Mouse (Mus musculus) mature B cell (primary cell): ENCODE data around the gene Haspin.

Experiments used
- in situ Hi-C: fragments of 300-500 bp; cut with MboI; formaldehyde crosslinking; loops from 2 replicates; pipeline ENCODE4 v1.14.3; 2019

Gene Haspin

DNA sequence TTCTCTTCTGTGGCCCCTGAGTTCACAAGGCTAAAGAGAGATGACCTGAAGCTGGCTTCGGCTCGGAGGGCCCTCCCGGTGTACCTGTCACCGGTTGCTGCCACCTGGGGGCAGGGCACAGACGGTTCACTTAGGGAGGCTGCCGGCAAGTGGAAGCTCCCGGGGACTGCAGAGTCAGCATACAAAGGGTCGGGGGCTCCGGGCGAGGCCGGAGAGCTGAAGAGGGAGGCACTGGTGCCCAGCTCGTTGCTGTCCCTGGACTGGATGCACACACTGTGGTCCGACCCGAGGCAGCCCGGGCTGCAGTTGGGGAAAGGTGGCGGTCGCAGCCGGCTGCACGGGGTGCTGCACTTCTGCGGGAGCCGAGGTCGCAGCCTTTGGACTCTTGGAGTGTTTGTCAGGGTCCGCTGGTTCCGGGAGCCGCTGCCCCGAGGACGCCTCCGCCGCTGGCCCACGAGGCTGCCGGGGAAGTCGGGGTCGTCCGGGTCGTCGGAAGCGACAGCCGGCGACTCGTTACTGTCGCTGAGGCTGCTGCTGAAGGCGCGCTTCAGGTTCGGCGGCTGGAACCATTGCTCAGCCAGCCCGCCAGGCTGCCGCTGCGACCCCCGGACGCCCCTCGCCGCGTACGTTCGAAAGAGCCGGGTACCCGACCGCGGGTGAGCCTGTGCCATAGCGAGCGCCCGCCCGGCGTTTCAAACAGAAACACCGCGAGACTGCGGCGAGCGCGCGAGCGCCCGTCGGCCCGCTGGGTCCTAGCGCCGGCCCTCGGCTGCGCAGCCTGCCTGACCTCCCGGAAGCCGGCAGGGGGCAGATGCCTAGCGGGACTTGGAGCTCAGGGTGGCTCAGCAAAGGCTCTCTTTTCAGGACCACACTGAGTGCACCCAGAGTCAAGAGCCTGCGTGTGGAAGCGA lies at the start of gene Haspin:
TSS of gene Haspin (minus strand) at position 704 of the 911 bp plus-strand sequence.
- in situ Hi-C loops, result no loop called here

DNA sequence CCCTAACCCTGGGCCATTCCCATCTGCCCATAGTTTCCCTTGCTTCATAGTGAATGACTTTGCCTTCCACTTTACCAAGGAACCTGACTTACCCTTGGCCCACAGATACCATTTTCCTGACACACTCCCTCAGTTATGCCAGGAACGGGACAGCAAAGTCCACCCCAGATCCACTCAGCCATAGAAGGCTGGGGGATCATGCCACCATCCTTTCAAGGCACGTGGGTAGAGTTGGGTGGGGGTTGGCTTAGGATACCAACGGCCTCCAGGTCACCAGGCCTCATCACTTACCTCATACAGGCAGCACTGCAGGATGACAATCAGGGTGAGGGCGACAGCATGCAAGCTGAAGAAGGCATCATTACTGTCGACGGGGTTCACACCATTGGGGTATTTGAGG lies 49.1 kb upstream of the Haspin start:
- in situ Hi-C loops, result no loop called here

DNA sequence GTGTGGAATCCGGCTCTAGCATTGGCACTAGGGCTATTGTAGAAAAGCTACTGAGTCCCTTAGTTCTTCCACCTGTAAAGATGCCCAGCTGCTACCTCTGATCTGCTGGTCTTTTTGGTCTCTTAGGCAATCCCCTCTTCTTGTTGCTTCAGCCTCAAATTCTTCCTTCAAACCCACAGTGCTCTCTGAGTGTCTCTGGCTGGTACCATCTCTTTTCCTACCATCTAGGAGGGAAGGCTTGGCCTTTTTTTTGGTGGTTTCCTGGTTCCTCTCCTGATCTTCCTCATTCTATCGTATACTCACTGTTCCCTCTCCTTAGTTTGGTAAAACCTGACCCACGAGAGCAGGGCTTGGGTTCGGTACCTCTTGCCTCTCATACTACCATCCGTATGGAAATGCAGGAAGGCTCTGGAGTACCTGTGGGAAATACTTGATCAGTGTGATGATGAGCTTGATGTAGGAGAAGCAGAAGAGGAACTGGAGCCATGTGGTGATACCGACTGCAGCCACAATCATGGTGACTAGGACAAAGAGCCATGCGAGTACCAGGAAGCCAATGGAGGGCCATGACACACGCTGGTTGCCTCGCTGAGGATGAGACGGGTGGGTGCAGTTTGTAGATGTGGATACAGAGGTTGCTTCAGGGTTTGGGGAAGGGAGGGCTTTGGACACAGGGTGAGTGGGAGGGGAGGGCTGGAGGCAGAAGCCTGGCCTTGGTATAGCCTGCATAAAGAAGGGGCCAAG lies 48.0 kb upstream of the Haspin start:
- in situ Hi-C loops, result no loop called here

DNA sequence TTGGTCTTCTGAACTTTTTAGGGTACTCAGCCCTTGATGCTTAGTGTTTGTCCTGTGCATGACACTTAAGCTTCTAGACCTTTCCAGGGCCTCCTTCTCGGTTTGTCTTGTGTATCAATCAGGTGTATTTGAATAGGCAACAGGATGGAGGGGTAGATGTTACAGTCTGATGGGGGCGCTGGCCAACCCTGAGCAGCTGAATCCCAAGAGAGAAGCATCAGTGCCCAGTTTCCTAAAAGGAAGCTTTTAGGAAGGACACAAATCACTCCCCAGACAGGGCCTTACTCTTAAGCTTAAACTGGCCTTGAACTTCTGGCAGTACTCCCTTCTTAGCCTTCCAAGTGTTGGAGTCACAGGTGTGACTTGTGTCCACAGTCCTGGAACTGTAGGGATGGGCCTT lies 39.8 kb upstream of the Haspin start:
- in situ Hi-C loops, result no loop called here

DNA sequence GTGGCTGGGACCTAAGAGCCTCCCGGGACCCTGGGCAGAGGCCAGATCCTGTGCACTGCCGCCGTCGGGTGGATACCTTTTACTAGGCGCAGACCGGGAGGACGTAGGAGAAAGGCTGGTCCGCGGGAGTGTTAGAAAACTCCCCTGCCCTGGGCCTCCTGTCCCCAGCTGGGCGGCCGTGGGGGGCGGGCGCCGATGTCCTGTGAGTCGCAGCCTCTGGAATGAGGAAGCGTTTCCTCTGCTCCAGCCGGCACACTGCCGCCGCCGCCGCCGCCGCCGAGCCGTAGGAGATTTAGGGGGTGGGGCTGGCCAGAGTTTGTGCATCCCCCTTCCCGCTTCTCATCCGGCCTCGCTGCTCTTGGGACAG lies 39.4 kb upstream of the Haspin start:
- in situ Hi-C loops, result no loop called here

DNA sequence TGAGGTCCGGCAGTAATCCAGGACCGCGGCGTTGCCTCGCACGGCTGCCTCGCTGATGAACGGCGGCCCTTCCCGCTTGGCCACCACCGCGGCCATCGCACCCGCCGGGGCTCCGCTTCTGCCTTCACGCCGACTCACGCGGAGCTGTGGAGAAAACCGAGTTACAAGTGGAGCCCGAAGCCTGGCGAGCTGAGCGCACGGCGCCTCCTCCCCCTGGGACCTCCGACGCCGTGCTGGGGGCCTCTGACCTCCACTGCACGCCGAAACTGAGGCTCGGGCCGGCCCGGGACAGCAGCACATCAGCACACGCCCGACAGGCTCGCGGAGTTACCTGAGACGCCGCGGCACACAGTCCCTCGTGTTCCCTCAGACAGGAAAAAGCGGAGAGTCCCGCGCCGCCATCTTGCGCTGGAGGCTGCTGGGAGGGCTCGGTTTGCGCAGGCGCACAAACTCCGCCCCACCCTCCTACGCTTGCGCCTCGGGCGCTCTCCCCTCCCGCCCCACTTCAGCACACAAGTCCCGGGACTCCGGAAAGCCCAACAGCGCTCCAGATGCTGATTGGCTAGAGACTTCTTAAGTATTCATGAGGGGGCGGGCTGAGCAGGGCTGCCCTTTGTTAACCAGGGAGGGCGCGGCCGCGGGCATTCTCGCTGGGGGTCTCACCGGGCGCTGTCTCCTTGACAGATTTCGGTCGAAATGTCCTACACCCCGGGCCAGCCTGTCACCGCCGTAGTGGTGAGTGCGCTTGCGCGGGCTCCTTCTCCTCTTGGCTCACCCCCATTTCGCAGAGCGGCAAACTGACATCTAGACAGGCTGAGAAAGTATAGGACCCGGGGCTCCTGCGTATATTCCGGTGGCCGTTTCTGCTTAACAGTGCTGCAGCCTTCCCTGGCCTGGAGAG lies 38.8 kb upstream of the Haspin start, which contains the start of the genes Emc6 and Tax1bp3:
TSS of gene Emc6 (minus strand) at position 430 of the 901 bp plus-strand sequence.
TSS of gene Tax1bp3 (plus strand) at position 476 of the 901 bp plus-strand sequence.
- in situ Hi-C loops, result no loop called here

DNA sequence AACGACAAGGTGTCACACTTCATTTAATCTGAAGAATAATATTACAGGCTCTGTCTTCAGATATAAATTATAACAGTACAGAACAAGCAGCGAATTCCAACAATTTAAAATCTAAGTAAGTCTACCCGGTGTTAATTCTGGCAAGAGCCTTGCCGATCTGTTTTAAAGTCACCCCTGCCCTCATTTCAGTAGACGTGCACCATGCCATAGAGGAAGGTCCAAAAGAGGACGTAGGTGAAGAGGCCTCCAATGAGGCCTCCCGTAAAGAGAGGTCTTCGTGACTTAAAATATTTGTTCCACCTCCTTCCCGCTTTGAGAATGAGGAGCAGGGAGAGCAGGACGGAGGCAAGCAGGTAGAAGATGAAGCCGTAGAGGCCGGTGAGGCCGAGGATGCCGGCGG lies 38.1 kb upstream of the Haspin start:
- in situ Hi-C loops, result no loop called here

DNA sequence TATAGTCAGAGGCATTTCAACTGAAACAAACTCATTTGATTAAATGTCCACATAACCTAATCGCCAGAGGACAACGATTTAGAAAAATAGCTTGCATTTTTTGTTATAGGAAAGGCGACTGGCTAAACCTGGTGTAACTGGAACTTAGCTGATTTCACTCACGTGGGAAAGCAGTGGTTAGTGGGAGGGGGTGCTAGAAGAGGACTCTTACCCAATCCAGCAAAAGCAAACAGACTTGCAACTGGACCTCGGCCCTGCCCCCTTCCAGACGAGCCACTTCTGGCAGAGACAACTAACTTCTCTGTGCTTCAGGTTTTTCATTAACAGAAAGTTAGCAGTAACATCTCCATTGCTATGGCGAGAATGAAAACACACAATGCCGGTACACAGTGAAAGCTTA lies 37.5 kb upstream of the Haspin start:
- in situ Hi-C loops, result no loop called here

DNA sequence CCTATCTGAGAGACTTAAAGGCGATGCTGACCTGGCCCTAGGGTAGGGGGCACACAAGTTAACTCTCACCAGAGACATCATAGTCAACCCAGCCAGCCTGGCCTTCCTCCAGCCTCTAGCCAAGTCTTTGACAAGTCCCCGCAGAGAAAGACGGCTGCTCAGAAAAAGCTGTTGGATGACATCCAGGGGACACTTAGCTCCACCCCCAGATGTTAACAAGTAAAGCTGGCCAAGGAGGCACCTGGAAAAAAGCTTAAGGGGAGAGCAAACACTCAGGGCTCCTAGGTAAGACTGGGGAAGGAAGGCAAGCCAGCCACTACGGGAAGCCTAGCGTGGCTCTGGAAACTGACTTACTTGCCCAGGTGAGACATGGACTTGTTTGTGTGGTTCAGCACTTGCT lies 34.1 kb upstream of the Haspin start:
- in situ Hi-C loops, result no loop called here

DNA sequence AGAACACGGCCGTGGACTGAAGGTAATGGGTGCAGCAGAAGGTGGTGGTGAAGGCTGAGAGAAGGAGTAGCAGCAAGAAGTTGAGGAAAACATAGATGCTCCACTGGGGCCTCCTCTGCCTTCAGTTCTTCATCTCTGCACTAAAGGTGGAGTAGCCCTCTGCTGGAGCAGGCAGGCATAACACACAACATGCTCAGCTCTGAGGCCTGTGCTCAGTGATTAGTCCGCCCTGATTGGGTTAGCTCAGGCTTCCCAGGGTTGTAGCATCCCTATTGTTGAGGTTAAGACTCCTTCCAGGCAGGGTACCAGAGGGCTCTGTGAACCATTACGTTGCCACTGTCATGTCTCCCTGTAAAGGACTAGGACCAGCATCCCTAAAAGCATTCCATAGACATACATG lies 31.1 kb upstream of the Haspin start:
- in situ Hi-C loops, result no loop called here

DNA sequence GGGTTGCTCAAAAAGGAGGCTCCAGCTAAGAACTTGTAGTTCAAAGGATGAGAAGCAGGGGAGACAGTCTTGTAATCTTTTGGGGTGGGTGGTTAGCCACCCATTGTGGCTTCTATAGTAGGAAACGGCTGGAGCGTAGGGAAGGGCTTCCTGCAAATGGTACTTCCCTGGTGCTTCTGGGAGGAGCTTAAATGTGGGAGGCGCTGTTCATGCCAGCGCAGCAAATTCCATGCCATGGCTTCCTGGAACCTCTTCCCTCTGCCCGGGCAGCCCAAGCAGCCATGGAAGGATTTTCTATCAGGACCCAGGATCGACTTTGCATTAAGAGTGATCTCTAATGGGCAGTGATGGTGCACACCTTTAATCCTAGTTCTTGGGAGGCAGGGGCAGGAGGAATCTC lies 30.5 kb upstream of the Haspin start:
- in situ Hi-C loops, result no loop called here

DNA sequence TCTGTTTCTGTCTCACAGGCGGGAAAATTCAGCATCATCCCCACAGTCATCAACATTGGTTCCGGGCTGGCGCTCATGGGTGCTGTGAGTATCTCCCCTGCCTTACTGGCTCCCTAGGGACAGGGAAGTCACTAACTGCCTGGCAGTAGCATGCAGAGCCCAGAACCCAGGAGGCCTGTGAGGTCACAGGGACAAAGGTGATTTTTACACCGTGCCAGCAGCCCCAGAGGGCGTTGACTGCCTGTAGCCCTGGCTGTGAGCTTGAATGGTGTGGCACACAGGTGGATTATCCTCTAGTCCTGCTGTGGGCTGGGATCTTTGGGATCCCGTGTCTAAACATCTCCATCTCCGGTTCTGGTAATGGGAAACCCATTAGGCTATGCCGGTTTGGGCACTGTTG lies 30.0 kb upstream of the Haspin start:
- in situ Hi-C loops, result no loop called here

DNA sequence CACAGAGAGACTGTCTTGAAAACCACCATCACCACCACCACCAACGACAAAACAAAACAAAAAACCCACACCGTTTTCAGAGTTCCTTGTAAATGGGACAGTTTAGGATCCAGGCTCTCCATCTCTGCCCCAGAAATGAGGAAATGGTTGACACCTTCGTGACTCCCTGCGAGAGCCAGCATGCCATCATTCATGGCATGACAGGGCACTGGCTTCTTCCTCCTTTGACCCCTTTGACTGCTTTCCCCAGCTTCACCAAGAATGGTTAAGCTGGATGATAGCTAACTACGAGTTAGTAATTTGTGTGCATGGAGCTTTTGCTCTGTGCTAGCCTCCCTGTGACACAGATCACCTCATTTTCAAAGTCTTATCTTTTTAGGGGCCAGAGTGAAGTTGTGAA lies 24.2 kb upstream of the Haspin start:
- in situ Hi-C loops, result no loop called here

DNA sequence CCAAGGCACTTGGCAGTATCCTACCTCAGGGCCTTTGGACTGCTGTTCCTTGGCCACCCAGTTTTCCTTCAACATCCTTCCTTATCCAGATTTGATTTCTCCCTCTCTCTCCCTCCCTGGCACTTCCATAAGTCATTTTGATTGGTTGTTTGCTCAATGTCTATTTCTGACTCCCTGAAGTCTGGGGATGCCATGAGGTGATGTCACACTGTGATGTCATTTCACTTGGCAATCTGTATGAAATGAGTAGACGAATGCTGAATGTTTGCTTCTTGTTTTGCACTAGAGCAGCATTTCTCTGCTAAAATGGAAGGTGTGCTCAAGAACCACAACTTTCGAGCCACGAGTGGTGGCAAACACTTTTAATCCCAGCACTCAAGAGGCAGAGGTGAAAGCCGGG lies 23.5 kb upstream of the Haspin start:
- in situ Hi-C loops, result no loop called here

DNA sequence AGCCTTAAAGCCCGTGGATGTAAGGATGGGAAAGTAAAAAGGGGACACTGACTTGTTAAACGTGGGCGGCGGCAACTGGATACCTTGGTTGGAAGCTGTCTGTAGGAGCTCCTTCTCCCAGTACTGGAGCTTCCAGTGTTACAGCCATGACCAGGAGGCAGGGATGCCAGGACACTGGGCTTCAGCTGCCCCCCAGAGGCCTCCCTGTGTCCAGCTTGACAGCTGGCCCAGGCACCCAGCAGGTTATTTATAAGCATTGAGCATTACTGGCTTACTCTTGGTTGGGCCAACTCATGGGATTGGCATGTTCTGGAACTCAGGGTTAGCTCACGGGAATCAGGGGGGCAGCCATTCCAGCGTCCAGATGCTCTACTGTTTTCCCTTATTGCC lies 22.7 kb upstream of the Haspin start:
- in situ Hi-C loops, result no loop called here

DNA sequence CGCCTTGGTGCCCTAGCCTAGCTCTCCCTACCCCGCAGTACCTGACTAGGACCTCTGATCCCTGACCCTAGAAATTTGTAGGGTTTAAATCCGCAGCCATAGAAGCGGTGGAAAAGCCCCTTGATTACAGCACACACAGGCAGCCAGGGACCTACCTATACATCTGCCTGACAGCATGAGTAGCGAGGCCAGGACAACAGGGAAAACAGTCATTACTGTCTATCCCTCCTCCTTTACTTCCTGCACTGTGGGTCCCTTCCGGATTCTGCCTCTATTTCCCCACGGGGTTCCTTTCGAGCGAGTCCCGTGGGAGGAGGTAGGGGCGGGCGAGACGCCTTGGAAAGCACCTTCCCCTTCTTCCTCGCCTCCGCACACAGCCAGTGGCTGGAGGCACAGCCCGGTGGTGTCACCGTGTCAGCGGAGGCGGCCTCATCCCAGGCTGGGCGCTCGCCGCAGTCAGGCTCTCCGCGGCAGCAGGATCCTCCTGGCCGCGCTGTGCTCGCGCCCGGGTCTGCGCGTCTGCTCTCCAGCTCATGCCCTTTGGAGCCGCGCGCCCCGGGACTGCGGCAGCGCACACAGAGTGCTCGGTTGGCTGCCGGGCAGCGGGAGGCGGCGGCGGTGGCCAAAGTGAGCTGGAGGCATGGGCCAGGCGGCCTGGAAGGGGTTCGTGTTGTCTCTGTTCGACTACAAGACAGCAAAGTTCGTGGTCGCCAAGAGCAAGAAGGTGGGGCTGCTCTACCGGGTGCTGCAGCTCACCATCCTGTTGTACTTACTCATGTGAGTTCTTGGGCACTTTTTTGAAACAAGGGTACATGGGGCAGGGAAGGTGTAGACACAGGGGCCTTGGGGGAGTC lies 22.1 kb upstream of the Haspin start, which contains the start of gene P2rx5:
TSS of gene P2rx5 (plus strand) at position 465 of the 854 bp plus-strand sequence.
- in situ Hi-C loops, result no loop called here

DNA sequence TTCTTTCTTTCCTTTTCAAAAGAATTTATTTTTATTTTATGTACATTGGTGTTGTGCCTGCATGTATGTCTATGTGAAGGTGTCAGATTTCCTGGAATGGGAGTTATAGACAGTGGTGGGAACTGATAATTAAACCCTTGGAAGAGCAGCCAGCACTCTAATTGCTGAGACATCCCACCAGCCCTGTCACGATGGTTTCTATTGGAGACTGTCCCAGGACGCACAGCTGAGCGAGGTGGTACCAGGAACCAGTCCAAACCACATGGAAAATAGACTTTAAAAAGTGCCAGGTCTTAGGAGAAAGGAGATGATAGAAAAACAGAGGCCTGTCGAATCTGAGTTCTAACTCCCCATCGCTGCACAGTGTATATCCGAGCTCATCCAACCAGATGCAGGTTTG lies 17.0 kb upstream of the Haspin start:
- in situ Hi-C loops, result no loop called here

DNA sequence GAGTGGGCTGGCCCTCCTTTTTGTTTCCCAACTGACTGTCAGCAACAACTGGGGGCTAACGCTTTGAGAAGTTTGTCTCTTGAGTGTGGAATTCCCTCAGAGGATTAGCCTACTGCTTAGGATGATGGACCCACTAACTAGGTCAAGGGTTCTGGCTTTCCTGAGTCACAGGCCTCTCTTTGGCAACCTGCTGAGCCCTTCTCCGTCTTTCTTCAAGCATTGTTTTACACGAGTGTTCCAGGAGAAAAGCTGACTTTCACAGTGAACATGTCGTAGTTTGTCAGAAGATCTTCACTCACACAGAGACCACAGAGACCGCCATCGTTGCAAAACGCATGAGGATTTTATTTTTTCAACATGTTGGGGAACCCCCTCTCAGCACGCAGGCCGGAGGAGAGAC lies 10.1 kb upstream of the Haspin start:
- in situ Hi-C loops, result no loop called here

DNA sequence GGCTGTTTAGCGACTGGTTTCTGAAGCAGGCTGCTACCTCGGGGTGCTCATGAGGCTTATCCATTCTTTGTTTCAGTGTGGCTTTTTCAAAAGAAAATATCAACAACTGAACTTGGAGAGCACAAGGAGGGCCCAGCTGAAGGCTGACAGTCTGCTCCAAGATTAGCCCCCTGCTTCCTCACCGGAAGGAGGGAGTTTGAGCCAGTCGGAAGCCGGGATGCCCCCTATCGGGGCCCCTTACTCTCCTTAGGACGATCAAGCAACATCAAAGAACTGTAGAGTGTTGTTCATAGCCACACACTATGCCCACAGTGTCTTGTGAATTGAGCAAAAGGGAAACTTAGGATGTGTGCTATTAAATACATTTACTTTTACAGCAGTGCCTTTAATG lies 8.9 kb upstream of the Haspin start:
- in situ Hi-C loops, result no loop called here

DNA sequence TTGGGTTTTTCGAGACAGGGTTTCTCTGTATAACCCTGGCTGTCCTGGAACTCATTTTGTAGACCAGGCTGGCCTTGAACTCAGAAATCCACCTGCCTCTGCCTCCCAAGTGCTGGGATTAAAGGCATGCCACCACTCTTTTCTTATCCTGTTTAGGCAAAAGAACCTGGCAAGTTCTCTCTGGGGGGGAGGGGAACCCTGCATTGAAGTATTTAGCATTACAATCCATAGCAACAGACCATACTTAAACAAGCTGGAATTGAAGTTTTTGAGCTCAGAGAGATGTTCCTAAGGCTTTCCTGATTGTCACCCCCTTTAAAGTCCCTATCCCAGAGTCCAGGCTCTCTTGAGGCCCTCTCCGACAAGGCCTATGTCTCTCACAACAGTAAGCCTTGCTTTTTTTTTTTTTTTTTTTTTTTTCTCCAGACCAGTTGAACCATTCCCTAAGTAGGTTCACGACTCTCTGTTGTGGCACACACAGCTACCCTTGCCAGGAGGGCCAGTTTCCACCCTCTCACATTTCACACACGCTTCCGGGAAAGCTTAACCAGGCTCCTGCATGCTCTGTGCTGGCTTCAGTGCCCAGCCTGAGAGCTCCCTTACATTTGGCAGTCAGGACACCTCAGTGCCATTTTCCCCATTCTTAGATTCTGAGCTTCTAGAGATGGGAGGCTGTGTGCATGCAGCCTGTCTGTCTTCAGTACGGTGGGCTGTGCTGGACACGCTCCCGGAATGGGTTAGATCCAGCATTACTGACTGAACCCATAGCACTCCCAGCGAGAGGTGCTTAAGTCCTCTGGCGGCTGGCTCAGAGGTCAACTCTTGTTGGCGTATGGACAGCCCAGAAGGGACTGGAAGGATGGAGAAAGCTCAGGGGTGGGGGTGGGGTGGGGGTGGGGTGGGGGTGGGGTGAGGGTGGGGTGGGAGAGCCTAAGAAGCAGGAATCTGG lies 8.2 kb upstream of the Haspin start:
- in situ Hi-C loops, result no loop called here
